Mouse (Mus musculus) stomach, embryonic 14.5 days (tissue): ENCODE measurements around the gene Unc93b1. TPM values are rescaled to one million over a fixed set of nuclear protein-coding genes. Genes with fewer than 3 reads are reported as not detected.

ENCODE experiments used
- ATAC-seq: fragments of 200-750 bp; cut with Nextera tagmentation; 2 replicates; pipeline ENCODE4 v1.8.0; 2017; ENCODE audit warnings: low read depth, moderate TSS enrichment; ENCODE audit not compliant: insufficient number of reproducible peaks, insufficient read depth, low FRiP score
- H3K27ac ChIP-seq: fragments of 300-500 bp; sonication (generic); 2 replicates; pipeline ENCODE4 v1.5.1; 2014; ENCODE audit warnings: mild to moderate bottlenecking, low read length, moderate library complexity, mixed read lengths
- H3K27me3 ChIP-seq: fragments of 300-500 bp; sonication (generic); 2 replicates; pipeline ENCODE4 v1.6.1; 2014; ENCODE audit warnings: low read length, control low read depth, mixed read lengths; ENCODE audit not compliant: control insufficient read depth, insufficient read depth
- H3K36me3 ChIP-seq: fragments of 300-500 bp; sonication (generic); 2 replicates; pipeline ENCODE4 v1.6.1; 2014; ENCODE audit warnings: mild to moderate bottlenecking, control low read depth, low read length, moderate library complexity, mixed read lengths; ENCODE audit not compliant: control insufficient read depth, insufficient read depth
- H3K4me1 ChIP-seq: fragments of 300-500 bp; sonication (generic); 2 replicates; pipeline ENCODE4 v1.6.1; 2014; ENCODE audit warnings: low read length, control low read depth, mixed read lengths; ENCODE audit not compliant: control insufficient read depth, insufficient read depth
- H3K4me2 ChIP-seq: fragments of 300-500 bp; sonication (generic); replicated peaks from 2 replicates; pipeline ENCODE4 v1.6.1; 2014; ENCODE audit warnings: low read depth, low read length, control low read depth
- H3K4me3 ChIP-seq: fragments of 300-500 bp; sonication (generic); 2 replicates; pipeline ENCODE4 v1.5.1; 2014; ENCODE audit warnings: low read depth, low read length, control low read depth
- H3K9ac ChIP-seq: fragments of 300-500 bp; sonication (generic); replicated peaks from 2 replicates; pipeline ENCODE4 v1.6.1; 2014; ENCODE audit warnings: low read depth, mild to moderate bottlenecking, control low read depth, low read length, moderate library complexity, mixed read lengths
- H3K9me3 ChIP-seq: fragments of 300-500 bp; sonication (generic); 2 replicates; pipeline ENCODE4 v1.6.1; 2016; ENCODE audit warnings: low read depth, low read length, control low read depth; ENCODE audit not compliant: control insufficient read depth
- WGBS: fragments of 180-500 bp; shearing (Covaris S2); extraction: QIAGEN DNeasy Blood & Tissue Kit; methylation state at CpG from one replicate; pipeline ENCODE4 v1.1.7; 2014; 5-methylcytosine and 5-hydroxymethylcytosine counted together
- polyA plus RNA-seq: library from polyadenylated mRNA; unstranded; fragments of >200 nt; fragmentation: Nextera tagmentation; extraction: Ambion mirVana; gene quantifications from 2 replicates; pipeline ENCODE4 v1.2.1, GENCODE M21; 2014

The Unc93b1 gene
- polyA plus RNA-seq, 1 experiment from 2014 or later, result 15.4 TPM

GRCm38 (mm10) chr19:3898952-3899351 lies 36.0 kb upstream of the Unc93b1 start:
- Histone ChIP-seq H3K9ac (no peak overlapping the region), H3K36me3 (peaks cover 50% of the 10 kb centered on the region), H3K4me1 (no peaks in the 10 kb centered on the region), H3K9me3 (no peaks in the 10 kb centered on the region), H3K27ac (no peak overlapping the region), H3K4me2 (no peak overlapping the region), H3K27me3 (no peaks in the 10 kb centered on the region), H3K4me3 (no peak overlapping the region)
- no peak for ATAC-seq
- 89% methylated on average over 7 of the region's 7 CpGs for WGBS

GRCm38 (mm10) chr19:3899618-3900017 lies 35.4 kb upstream of the Unc93b1 start:
- peaks cover 43% of the 10 kb centered on the region for H3K36me3 ChIP-seq
- H3K27me3 ChIP-seq, result no peaks in the 10 kb centered on the region
- no peaks in the 10 kb centered on the region for H3K9me3 ChIP-seq
- no peak overlapping the region for H3K4me2 ChIP-seq
- 92% methylated on average over 4 of the region's 4 CpGs for WGBS
- H3K27ac ChIP-seq, result no peak overlapping the region
- H3K9ac ChIP-seq, result no peak overlapping the region
- H3K4me1 ChIP-seq, result 0 out of 2 replicates have a peak, but pooled peaks cover 4% of the 10 kb centered on the region
- H3K4me3 ChIP-seq, result no peak overlapping the region
- ATAC-seq, result no peak

- H3K27ac ChIP-seq, result no peak overlapping the region
Observed at GRCm38 (mm10) chr19:3902966-3903365, 32.0 kb upstream of the Unc93b1 start.

GRCm38 (mm10) chr19:3903648-3904362 lies 31.2 kb upstream of the Unc93b1 start:
- no peak for ATAC-seq
- no peaks in the 10 kb centered on the region for H3K9me3 ChIP-seq
- no peak overlapping the region for H3K4me3 ChIP-seq
- no peak overlapping the region for H3K9ac ChIP-seq
- H3K4me1 ChIP-seq, result peaks cover 23% of the 10 kb centered on the region
- H3K36me3 ChIP-seq, result peaks cover 27% of the 10 kb centered on the region
- H3K27ac ChIP-seq, result no peak overlapping the region
- H3K4me2 ChIP-seq, result no peak overlapping the region
- WGBS, result 70% methylated on average over 25 of the region's 25 CpGs
- no peaks in the 10 kb centered on the region for H3K27me3 ChIP-seq

More at GRCm38 (mm10) chr19:3902966-3903365, 32.0 kb upstream of the Unc93b1 start:
- no peaks in the 10 kb centered on the region for H3K9me3 ChIP-seq
- H3K36me3 ChIP-seq, result peaks cover 22% of the 10 kb centered on the region
- 79% methylated on average over 12 of the region's 12 CpGs for WGBS
- H3K27me3 ChIP-seq, result no peaks in the 10 kb centered on the region
- no peak for ATAC-seq
- no peak overlapping the region for H3K9ac ChIP-seq
- H3K4me1 ChIP-seq, result peaks cover 23% of the 10 kb centered on the region
- H3K4me3 ChIP-seq, result no peak overlapping the region
- no peak overlapping the region for H3K4me2 ChIP-seq

- WGBS, result 69% methylated on average over 10 of the region's 10 CpGs
- no peak overlapping the region for H3K27ac ChIP-seq
Observed at GRCm38 (mm10) chr19:3904363-3904675, 30.7 kb upstream of the Unc93b1 start.

GRCm38 (mm10) chr19:3905261-3905969 lies 29.6 kb upstream of the Unc93b1 start:
- peaks cover 32% of the 10 kb centered on the region for H3K36me3 ChIP-seq
- peak overlapping the region; percentile 68 for H3K27ac ChIP-seq
- H3K27me3 ChIP-seq, result no peaks in the 10 kb centered on the region
- peak overlapping the region; percentile 3; the same call in 1 of the 2 replicates for H3K4me3 ChIP-seq
- H3K4me2 ChIP-seq, result peak overlapping the region; percentile 78
- no peak for ATAC-seq
- peaks cover 23% of the 10 kb centered on the region for H3K4me1 ChIP-seq
- 37% methylated on average over 6 of the region's 6 CpGs for WGBS
- H3K9ac ChIP-seq, result no peak overlapping the region; the same call in 1 of the 2 replicates
- no peaks in the 10 kb centered on the region for H3K9me3 ChIP-seq

More at GRCm38 (mm10) chr19:3904363-3904675, 30.7 kb upstream of the Unc93b1 start:
- Histone ChIP-seq H3K4me1 (peaks cover 23% of the 10 kb centered on the region), H3K36me3 (peaks cover 32% of the 10 kb centered on the region), H3K9me3 (no peaks in the 10 kb centered on the region), H3K9ac (no peak overlapping the region), H3K4me3 (no peak overlapping the region), H3K4me2 (peak overlapping the region; percentile 78; the same call in 1 of the 2 replicates), H3K27me3 (no peaks in the 10 kb centered on the region)
- no peak for ATAC-seq

- peak overlapping the region; percentile 52 for H3K9ac ChIP-seq
- no peaks in the 10 kb centered on the region for H3K27me3 ChIP-seq
- no peaks in the 10 kb centered on the region for H3K9me3 ChIP-seq
- H3K4me2 ChIP-seq, result peak overlapping the region; percentile 78
- H3K36me3 ChIP-seq, result peaks cover 37% of the 10 kb centered on the region
- peaks cover 23% of the 10 kb centered on the region for H3K4me1 ChIP-seq
- peak overlapping the region; percentile 29; the same call in 1 of the 2 replicates for H3K27ac ChIP-seq
- ATAC-seq, result no peak
- 32% methylated on average over 10 of the region's 10 CpGs for WGBS
- peak overlapping the region; percentile 55 for H3K4me3 ChIP-seq
Observed at GRCm38 (mm10) chr19:3906326-3906725, 28.7 kb upstream of the Unc93b1 start.

GRCm38 (mm10) chr19:3906795-3907786 lies 27.9 kb upstream of the Unc93b1 start, which contains the start of gene Tcirg1:
Gene Tcirg1 (minus strand): TSS chr19:3907133.
- Histone ChIP-seq H3K36me3 (peaks cover 33% of the 10 kb centered on the region), H3K4me3 (peak within 1 kb of the TSS; percentile 55), H3K9ac (peak within 1 kb of the TSS; percentile 52), H3K4me2 (peak within 1 kb of the TSS; percentile 78), H3K27me3 (no peaks in the 10 kb centered on the region), H3K4me1 (peaks cover 27% of the 10 kb centered on the region), H3K27ac (peak within 1 kb of the TSS; percentile 61; the same call in 1 of the 2 replicates), H3K9me3 (no peaks in the 10 kb centered on the region)
- WGBS, result 3% methylated on average over 36 of the region's 36 CpGs
- ATAC-seq, result peak; percentile 89
